Mouse (Mus musculus): ENCODE data around the gene Gatad1.
"Not testable (repeated sequence)": the region's sequence is repeated elsewhere in the genome, so short reads cannot be mapped to it uniquely, and the experiment has no call there.

Gatad1 gene
- long read RNA-seq, experiment 1, partial matches to known transcripts: 0 of 66 reads
- long read RNA-seq, experiment 1, other reads (novel, unspliced or antisense): 65 of 66 reads
- long read RNA-seq, experiment 2, partial matches to known transcripts: 1 of 20 reads
- long read RNA-seq, experiment 2, other reads (novel, unspliced or antisense): 19 of 20 reads

- intact Hi-C loops (cut with DNase I): no loop called here
Measured at GRCm38 (mm10) chr5:3657085-3657484, at the start of gene Gatad1. Gatad1 (minus strand) TSS chr5:3657185.

GRCm38 (mm10) chr5:3702180-3702579, 45.2 kb upstream of the Gatad1 start:
- intact Hi-C loops (cut with DNase I): no loop called here

GRCm38 (mm10) chr5:3700025-3700424, 43.0 kb upstream of the Gatad1 start:
- intact Hi-C loops (cut with DNase I): no loop called here

GRCm38 (mm10) chr5:3696031-3696430, 39.0 kb upstream of the Gatad1 start:
- intact Hi-C loops (cut with DNase I): no loop called here

- intact Hi-C loops (cut with DNase I): no loop called here
Measured at GRCm38 (mm10) chr5:3695191-3695590, 38.2 kb upstream of the Gatad1 start.

- intact Hi-C loops (cut with DNase I): no loop called here
Measured at GRCm38 (mm10) chr5:3692956-3693355, 36.0 kb upstream of the Gatad1 start.

GRCm38 (mm10) chr5:3691283-3691682, 34.3 kb upstream of the Gatad1 start:
- intact Hi-C loops (cut with DNase I): no loop called here

GRCm38 (mm10) chr5:3688298-3688697, 31.3 kb upstream of the Gatad1 start:
- intact Hi-C loops (cut with DNase I): no loop called here

GRCm38 (mm10) chr5:3669938-3670554, 13.1 kb upstream of the Gatad1 start:
- intact Hi-C loops (cut with DNase I): no loop called here

- intact Hi-C loops (cut with DNase I): no loop called here
Measured at GRCm38 (mm10) chr5:3666585-3666984, 9.6 kb upstream of the Gatad1 start.

GRCm38 (mm10) chr5:3665225-3665624, 8.2 kb upstream of the Gatad1 start:
- intact Hi-C loops (cut with DNase I): no loop called here

GRCm38 (mm10) chr5:3653801-3654200, 3.2 kb downstream of the Gatad1 start:
- intact Hi-C loops (cut with DNase I): no loop called here

GRCm38 (mm10) chr5:3652903-3653575, 3.9 kb downstream of the Gatad1 start:
- intact Hi-C loops (cut with DNase I): not testable (repeated sequence)

GRCm38 (mm10) chr5:3651621-3652020, 5.4 kb downstream of the Gatad1 start:
- intact Hi-C loops (cut with DNase I): no loop called here

GRCm38 (mm10) chr5:3650881-3651280, 6.1 kb downstream of the Gatad1 start, which contains the start of gene Tmbim7:
Tmbim7 (plus strand) TSS chr5:3651181.
- intact Hi-C loops (cut with DNase I): no loop called here

- intact Hi-C loops (cut with DNase I): loop anchor here (5.0 kb wide), 1 partner anchor 153 kb away; the partner anchor contains the start of genes Ankib1 and Krit1
Measured at GRCm38 (mm10) chr5:3648849-3649210, 8.2 kb downstream of the Gatad1 start.

GRCm38 (mm10) chr5:3648206-3648848, 8.7 kb downstream of the Gatad1 start:
- intact Hi-C loops (cut with DNase I): loop anchor here (5.0 kb wide), 1 partner anchor 154 kb away; the partner anchor contains the start of genes Ankib1 and Krit1

GRCm38 (mm10) chr5:3647708-3648121, 9.3 kb downstream of the Gatad1 start:
- intact Hi-C loops (cut with DNase I): loop anchor here (5.0 kb wide), 1 partner anchor 155 kb away; the partner anchor contains the start of genes Ankib1 and Krit1

- intact Hi-C loops (cut with DNase I): loop anchor here (5.0 kb wide), 1 partner anchor 155 kb away; the partner anchor contains the start of genes Ankib1 and Krit1
Measured at GRCm38 (mm10) chr5:3646991-3647707, 9.8 kb downstream of the Gatad1 start.

GRCm38 (mm10) chr5:3646539-3646938, 10.4 kb downstream of the Gatad1 start:
- intact Hi-C loops (cut with DNase I): loop anchor here (5.0 kb wide), 1 partner anchor 156 kb away; the partner anchor contains the start of genes Ankib1 and Krit1

- intact Hi-C loops (cut with DNase I): loop anchor here (5.0 kb wide), 1 partner anchor 157 kb away; the partner anchor contains the start of genes Ankib1 and Krit1
Measured at GRCm38 (mm10) chr5:3645326-3645725, 11.7 kb downstream of the Gatad1 start.
